Mouse (Mus musculus): ENCODE data around the gene Fbxw2.
"Not testable (repeated sequence)": the region's sequence is repeated elsewhere in the genome, so short reads cannot be mapped to it uniquely, and the experiment has no call there.

The Fbxw2 gene

DNA sequence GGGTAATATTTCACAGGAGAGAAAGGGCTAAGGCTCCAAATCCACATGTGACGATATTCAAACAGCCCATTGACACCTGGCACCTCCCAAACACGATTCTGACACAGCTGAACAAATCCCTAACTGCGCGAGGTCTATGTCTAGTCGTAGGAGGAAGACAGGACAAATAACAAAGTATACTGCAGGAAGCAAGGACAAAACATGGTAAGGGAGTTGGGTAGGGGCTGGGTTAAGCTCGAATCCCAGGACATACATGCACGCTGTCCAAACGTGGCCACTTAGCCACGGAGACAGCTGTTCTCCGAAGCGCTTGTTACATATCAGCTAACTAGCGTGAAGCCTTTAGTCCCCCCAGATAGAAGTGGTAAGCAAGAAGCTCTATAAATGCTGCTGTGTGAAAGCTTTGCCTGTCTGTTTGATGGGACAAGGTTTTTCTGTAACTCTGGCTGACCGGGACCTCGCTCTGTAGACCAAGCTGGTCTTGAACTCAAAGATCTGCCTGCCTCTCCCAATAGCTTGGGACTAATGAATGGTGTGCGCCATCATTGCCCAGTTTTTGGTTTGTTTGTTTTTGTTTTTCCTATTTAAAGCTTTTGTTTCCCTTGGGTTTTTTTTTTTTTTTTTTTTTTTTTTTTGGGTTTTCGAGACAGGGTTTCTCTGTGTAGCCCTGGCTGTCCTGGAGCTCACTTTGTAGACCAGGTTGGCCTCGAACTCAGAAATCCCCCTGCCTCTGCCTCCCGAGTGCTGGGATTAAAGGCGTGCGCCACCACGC lies 535 bp upstream of the Fbxw2 start:
- peak overlapping the region; percentile 100 for H3K4me3 ChIP-seq (replicated peaks; ENCODE audit: low read length)
- peaks cover 32% of the 10 kb centered on the region for H3K4me1 ChIP-seq (replicated peaks; ENCODE audit: low read depth, low read length)
- TF ChIP-seq CTCF (conservative IDR thresholded peaks at IDR 0.05; ENCODE audit: low read length) = no peak
- TF ChIP-seq POU5F1 (IDR thresholded peaks at IDR 0.05; ENCODE audit: borderline replicate concordance, low read length) = no peak
- no peak for TF ChIP-seq NANOG (IDR thresholded peaks at IDR 0.05; ENCODE audit: borderline replicate concordance, low read length)
- no peaks in the 10 kb centered on the region for H3K27me3 ChIP-seq (ENCODE audit: insufficient read depth, low read length)
- H3K9me3 ChIP-seq (ENCODE audit: low read length) = peaks cover 22% of the 10 kb centered on the region
- peaks cover 38% of the 10 kb centered on the region for H3K36me3 ChIP-seq (ENCODE audit: insufficient read depth, low read length)

DNA sequence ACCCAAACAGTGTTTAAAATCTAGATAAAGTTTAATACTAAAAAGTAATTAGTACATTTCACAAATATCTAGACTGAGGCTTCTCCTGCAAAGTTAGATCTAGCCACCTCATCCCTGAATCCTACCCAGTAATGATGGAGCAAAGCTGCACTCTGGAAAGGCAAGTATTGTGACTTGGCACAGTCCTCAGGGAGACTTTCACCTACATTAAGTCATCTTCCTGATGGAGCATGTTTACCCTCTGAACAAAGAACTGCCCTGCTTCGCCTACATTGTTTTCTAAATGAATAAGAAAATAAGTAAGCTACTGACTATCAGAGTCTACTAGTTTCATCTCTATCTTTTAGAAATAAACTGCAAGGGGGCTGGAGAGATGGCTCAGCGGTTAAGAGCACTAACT lies 7.6 kb downstream of the Fbxw2 start:
- Histone ChIP-seq H3K9me3 (ENCODE audit: low read length) (no peaks in the 10 kb centered on the region), H3K4me1 (replicated peaks; ENCODE audit: low read depth, low read length) (peaks cover 74% of the 10 kb centered on the region), H3K36me3 (ENCODE audit: insufficient read depth, low read length) (peaks cover 90% of the 10 kb centered on the region), H3K27me3 (ENCODE audit: insufficient read depth, low read length) (no peaks in the 10 kb centered on the region), H3K4me3 (replicated peaks; ENCODE audit: low read length) (no peak overlapping the region)
- no peak for TF ChIP-seq POU5F1 (IDR thresholded peaks at IDR 0.05; ENCODE audit: borderline replicate concordance, low read length)

DNA sequence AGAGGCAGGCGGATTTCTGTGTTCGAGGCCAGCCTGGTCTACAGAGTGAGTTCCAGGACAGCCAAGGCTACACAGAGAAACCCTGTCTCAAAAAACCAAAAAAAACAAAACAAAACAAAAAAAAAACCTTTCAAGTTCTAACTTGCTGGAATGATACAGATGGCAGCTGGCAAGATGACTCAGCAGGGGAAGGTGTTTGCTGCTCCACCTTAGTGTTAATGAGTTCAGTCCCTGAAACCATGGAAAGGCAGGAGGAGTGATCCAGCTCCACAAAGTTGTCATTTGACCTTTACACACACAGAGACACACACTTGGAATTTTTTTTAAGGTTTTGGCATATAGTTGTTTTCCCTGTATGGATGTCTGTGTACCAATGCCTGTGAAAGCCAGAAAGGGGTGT lies 10.2 kb downstream of the Fbxw2 start:
- Histone ChIP-seq H3K36me3 (ENCODE audit: insufficient read depth, low read length) (peaks cover 93% of the 10 kb centered on the region), H3K4me1 (replicated peaks; ENCODE audit: low read depth, low read length) (peaks cover 78% of the 10 kb centered on the region)
- not testable (repeated sequence) for H3K4me3 ChIP-seq (replicated peaks; ENCODE audit: low read length); H3K9me3 ChIP-seq (ENCODE audit: low read length); H3K27me3 ChIP-seq (ENCODE audit: insufficient read depth, low read length)

DNA sequence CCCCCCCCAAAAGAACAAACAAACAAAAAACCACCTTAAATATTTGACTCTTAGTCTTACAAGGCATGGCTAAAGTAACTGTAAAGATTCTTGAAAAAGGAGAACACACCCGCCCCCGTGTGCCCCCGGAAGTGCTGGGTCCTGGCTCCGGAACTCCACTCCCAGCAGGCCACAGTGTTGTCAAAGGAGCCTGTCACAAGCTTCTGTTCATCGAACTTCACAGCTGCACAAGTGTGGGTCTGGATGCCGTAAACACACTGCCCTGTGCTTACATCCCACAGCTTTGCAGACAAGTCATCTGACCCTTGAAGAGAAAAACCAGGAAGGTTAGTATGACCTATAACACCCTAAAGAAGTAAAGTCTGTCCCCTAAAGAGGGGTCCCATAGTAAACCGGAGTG lies 13.4 kb downstream of the Fbxw2 start:
- Histone ChIP-seq H3K27me3 (ENCODE audit: insufficient read depth, low read length) (no peaks in the 10 kb centered on the region), H3K4me1 (replicated peaks; ENCODE audit: low read depth, low read length) (peaks cover 53% of the 10 kb centered on the region), H3K9me3 (ENCODE audit: low read length) (no peaks in the 10 kb centered on the region), H3K36me3 (ENCODE audit: insufficient read depth, low read length) (peaks cover 98% of the 10 kb centered on the region), H3K4me3 (replicated peaks; ENCODE audit: low read length) (no peak overlapping the region)
- TF ChIP-seq POU5F1 (IDR thresholded peaks at IDR 0.05; ENCODE audit: borderline replicate concordance, low read length) (no peak), NANOG (IDR thresholded peaks at IDR 0.05; ENCODE audit: borderline replicate concordance, low read length) (no peak), CTCF (conservative IDR thresholded peaks at IDR 0.05; ENCODE audit: low read length) (no peak)

DNA sequence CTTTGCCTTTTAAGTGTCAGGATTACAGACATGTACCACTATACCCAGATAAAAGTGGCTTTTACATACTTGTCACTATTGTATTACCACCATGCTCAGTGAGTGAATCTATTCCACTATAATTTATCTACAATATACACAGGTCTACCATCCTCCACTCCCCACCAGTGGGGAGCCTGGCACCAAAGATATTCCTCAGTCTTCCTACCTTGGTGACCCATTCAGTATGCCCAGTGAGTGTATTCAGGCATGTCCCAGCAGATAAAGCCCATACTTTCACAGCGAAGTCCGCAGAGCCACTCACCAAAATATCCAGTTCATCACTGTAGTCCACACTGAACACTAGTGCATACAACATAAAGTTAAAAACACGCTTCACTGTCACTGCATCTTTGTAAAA lies 15.3 kb downstream of the Fbxw2 start:
- TF ChIP-seq NANOG (IDR thresholded peaks at IDR 0.05; ENCODE audit: borderline replicate concordance, low read length) (no peak), CTCF (conservative IDR thresholded peaks at IDR 0.05; ENCODE audit: low read length) (no peak), POU5F1 (IDR thresholded peaks at IDR 0.05; ENCODE audit: borderline replicate concordance, low read length) (no peak)
- no peak overlapping the region for H3K4me3 ChIP-seq (replicated peaks; ENCODE audit: low read length)
- no peaks in the 10 kb centered on the region for H3K27me3 ChIP-seq (ENCODE audit: insufficient read depth, low read length)
- H3K36me3 ChIP-seq (ENCODE audit: insufficient read depth, low read length) = peaks cover 98% of the 10 kb centered on the region
- peaks cover 40% of the 10 kb centered on the region for H3K4me1 ChIP-seq (replicated peaks; ENCODE audit: low read depth, low read length)
- no peaks in the 10 kb centered on the region for H3K9me3 ChIP-seq (ENCODE audit: low read length)

DNA sequence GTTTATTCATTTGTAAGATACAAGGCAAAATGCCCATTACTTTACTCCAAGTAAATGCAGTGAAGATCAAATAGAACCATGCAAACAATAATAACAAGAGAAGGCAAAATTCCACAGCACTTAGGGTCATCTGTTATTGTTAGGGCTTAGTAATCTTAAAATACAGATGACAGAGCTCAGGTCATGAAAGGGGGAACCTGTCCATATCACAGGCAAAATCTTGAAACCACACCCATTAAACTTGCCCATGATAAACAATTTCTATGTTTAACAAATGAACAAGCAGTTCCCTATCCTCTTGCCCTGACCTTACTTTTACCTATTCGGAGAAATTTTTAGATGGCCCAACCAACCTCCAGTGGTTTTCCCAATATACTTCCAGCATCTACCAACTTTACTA lies 16.5 kb downstream of the Fbxw2 start:
- Histone ChIP-seq H3K27me3 (ENCODE audit: insufficient read depth, low read length) (no peaks in the 10 kb centered on the region), H3K36me3 (ENCODE audit: insufficient read depth, low read length) (peaks cover 98% of the 10 kb centered on the region), H3K4me1 (replicated peaks; ENCODE audit: low read depth, low read length) (peaks cover 41% of the 10 kb centered on the region), H3K9me3 (ENCODE audit: low read length) (no peaks in the 10 kb centered on the region), H3K4me3 (replicated peaks; ENCODE audit: low read length) (no peak overlapping the region)
- TF ChIP-seq POU5F1 (IDR thresholded peaks at IDR 0.05; ENCODE audit: borderline replicate concordance, low read length) (no peak), CTCF (conservative IDR thresholded peaks at IDR 0.05; ENCODE audit: low read length) (no peak), NANOG (IDR thresholded peaks at IDR 0.05; ENCODE audit: borderline replicate concordance, low read length) (no peak)

DNA sequence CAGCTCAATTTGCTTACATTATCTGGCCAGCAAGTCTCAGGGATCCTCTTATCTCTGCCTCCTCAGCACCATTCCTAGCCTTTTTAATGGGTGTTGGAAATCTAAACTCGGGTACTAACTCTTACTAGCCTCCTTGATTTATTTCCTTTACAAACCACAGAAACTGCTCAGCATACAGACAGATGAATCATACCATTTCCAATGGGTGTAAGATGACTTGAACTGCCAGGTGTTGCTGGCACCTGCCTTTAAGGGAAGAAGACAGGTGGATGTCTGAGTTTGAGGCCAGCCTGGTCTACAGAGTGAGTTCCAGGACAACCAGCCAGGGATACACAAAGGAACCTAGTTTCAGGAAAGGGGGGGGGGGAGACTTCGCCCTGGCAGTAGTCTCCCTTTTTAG lies 18.1 kb downstream of the Fbxw2 start:
- TF ChIP-seq POU5F1 (IDR thresholded peaks at IDR 0.05; ENCODE audit: borderline replicate concordance, low read length) (no peak), CTCF (conservative IDR thresholded peaks at IDR 0.05; ENCODE audit: low read length) (no peak), NANOG (IDR thresholded peaks at IDR 0.05; ENCODE audit: borderline replicate concordance, low read length) (no peak)
- Histone ChIP-seq H3K9me3 (ENCODE audit: low read length) (no peaks in the 10 kb centered on the region), H3K4me3 (replicated peaks; ENCODE audit: low read length) (no peak overlapping the region), H3K27me3 (ENCODE audit: insufficient read depth, low read length) (no peaks in the 10 kb centered on the region), H3K36me3 (ENCODE audit: insufficient read depth, low read length) (peaks cover 94% of the 10 kb centered on the region), H3K4me1 (replicated peaks; ENCODE audit: low read depth, low read length) (peaks cover 44% of the 10 kb centered on the region)

DNA sequence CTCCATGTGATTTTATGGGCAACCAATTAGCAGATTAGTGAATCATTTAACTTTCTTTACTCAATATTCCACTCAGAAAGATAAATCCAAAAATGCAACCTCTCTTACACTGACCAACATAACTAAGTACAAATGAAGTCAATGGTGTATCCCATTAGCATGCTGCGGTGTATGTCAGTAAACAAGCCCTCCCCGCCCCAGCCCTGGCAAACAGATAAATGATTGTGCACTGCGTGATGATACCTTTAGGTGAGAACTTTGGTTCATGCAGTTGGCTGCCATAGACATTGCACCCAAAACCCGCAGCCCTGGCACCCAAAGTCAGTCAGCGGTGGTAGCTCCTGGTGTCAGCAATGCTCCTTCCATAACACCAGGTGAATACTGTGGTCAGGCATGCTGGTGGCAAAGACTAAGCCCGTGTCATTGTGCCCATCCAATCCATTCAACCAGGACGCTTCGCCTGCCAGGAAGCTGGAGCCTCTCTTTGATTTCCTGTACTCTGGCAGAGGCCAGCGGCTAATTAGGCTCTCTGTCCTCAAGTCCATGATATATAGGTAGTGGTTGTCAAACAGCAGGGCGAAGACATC lies 20.7 kb downstream of the Fbxw2 start:
- Histone ChIP-seq H3K4me3 (replicated peaks; ENCODE audit: low read length) (no peak overlapping the region), H3K27me3 (ENCODE audit: insufficient read depth, low read length) (no peaks in the 10 kb centered on the region), H3K36me3 (ENCODE audit: insufficient read depth, low read length) (peaks cover 68% of the 10 kb centered on the region), H3K4me1 (replicated peaks; ENCODE audit: low read depth, low read length) (peaks cover 40% of the 10 kb centered on the region), H3K9me3 (ENCODE audit: low read length) (no peaks in the 10 kb centered on the region)
- TF ChIP-seq CTCF (conservative IDR thresholded peaks at IDR 0.05; ENCODE audit: low read length) = no peak
- no peak for TF ChIP-seq NANOG (IDR thresholded peaks at IDR 0.05; ENCODE audit: borderline replicate concordance, low read length)
- no peak for TF ChIP-seq POU5F1 (IDR thresholded peaks at IDR 0.05; ENCODE audit: borderline replicate concordance, low read length)

DNA sequence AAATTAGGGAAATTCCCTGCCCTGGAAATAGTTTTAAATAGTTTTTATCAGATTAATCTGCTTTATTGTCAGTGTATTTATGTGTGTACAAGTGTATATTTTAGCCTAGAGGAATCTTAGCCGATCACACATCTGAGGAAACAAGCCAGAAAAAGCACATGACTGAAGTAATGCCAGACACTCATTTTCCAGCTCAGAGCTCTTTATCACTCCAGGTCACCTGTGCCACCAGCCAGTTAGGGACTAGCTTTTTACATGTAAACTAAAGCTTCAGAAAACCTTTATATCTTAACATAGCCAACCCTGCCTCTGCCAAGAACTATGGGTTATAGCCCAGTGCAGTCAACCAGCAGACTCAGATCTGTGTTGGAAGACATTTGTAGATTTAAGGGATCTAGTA lies 21.3 kb downstream of the Fbxw2 start:
- Histone ChIP-seq H3K4me1 (replicated peaks; ENCODE audit: low read depth, low read length) (peaks cover 46% of the 10 kb centered on the region), H3K36me3 (ENCODE audit: insufficient read depth, low read length) (peaks cover 61% of the 10 kb centered on the region), H3K4me3 (replicated peaks; ENCODE audit: low read length) (no peak overlapping the region), H3K27me3 (ENCODE audit: insufficient read depth, low read length) (no peaks in the 10 kb centered on the region), H3K9me3 (ENCODE audit: low read length) (no peaks in the 10 kb centered on the region)
- TF ChIP-seq POU5F1 (IDR thresholded peaks at IDR 0.05; ENCODE audit: borderline replicate concordance, low read length) (no peak), NANOG (IDR thresholded peaks at IDR 0.05; ENCODE audit: borderline replicate concordance, low read length) (no peak), CTCF (conservative IDR thresholded peaks at IDR 0.05; ENCODE audit: low read length) (no peak)
